Mouse (Mus musculus) embryonic fibroblast, embryonic 13.5 days (primary cell): ENCODE data around the gene Bfsp2. TPM values are rescaled to one million over a fixed set of nuclear protein-coding genes. Genes with fewer than 3 reads are reported as not detected.

Source experiments
- H3K27ac ChIP-seq: 2 replicates; pipeline ENCODE4 v1.5.1; 2012; ENCODE audit warnings: low read length, control low read depth, inconsistent platforms; ENCODE audit not compliant: insufficient read depth
- H3K4me1 ChIP-seq: 2 replicates; pipeline ENCODE4 v1.6.1; 2011; ENCODE audit warnings: low read length; ENCODE audit not compliant: control insufficient read depth, insufficient read depth
- H3K4me3 ChIP-seq: 2 replicates; pipeline ENCODE4 v1.5.1; 2011; ENCODE audit warnings: mild to moderate bottlenecking, control low read depth, low read length; ENCODE audit not compliant: insufficient read depth
- CTCF ChIP-seq: IDR thresholded peaks from 2 replicates; pipeline ENCODE4 v1.5.1; 2011; ENCODE audit warnings: mild to moderate bottlenecking, control low read depth, low read length, moderate library complexity, borderline replicate concordance; ENCODE audit not compliant: insufficient read depth
- POLR2A ChIP-seq: IDR thresholded peaks from 2 replicates; pipeline ENCODE4 v1.6.1; 2011; ENCODE audit warnings: low read depth, mild to moderate bottlenecking, control low read depth, low read length, moderate library complexity
- polyA plus RNA-seq: library from polyadenylated mRNA; stranded (reverse); fragments of >200 nt; gene quantifications from 2 replicates; pipeline ENCODE4 v1.2.4, GENCODE M21; 2011; ENCODE audit warnings: low read depth; ENCODE audit not compliant: missing spikeins, insufficient read length

Gene Bfsp2
- polyA plus RNA-seq, 1 experiment = not detected

- Histone ChIP-seq H3K4me1 (no peaks in the 10 kb centered on the region), H3K27ac (no peak overlapping the region), H3K4me3 (no peak overlapping the region)
- TF ChIP-seq CTCF (no peak), POLR2A (no peak)
Observed at GRCm38 (mm10) chr9:103465711-103466220, 14.5 kb downstream of the Bfsp2 start.

- Histone ChIP-seq H3K4me3 (no peak overlapping the region), H3K4me1 (no peaks in the 10 kb centered on the region), H3K27ac (no peak overlapping the region)
- TF ChIP-seq POLR2A (no peak), CTCF (no peak)
Observed at GRCm38 (mm10) chr9:103465293-103465692, 14.9 kb downstream of the Bfsp2 start.

- H3K27ac ChIP-seq = no peak overlapping the region
- no peak for TF ChIP-seq POLR2A
- TF ChIP-seq CTCF = no peak
- no peak overlapping the region for H3K4me3 ChIP-seq
- no peaks in the 10 kb centered on the region for H3K4me1 ChIP-seq
Observed at GRCm38 (mm10) chr9:103463833-103464232, 16.4 kb downstream of the Bfsp2 start.

- Histone ChIP-seq H3K4me3 (no peak overlapping the region), H3K27ac (no peak overlapping the region), H3K4me1 (no peaks in the 10 kb centered on the region)
- TF ChIP-seq POLR2A = no peak
- TF ChIP-seq CTCF = no peak
Observed at GRCm38 (mm10) chr9:103459839-103460238, 20.4 kb downstream of the Bfsp2 start.

- Histone ChIP-seq H3K27ac (no peak overlapping the region), H3K4me3 (no peak overlapping the region), H3K4me1 (no peaks in the 10 kb centered on the region)
- TF ChIP-seq CTCF (no peak), POLR2A (no peak)
Observed at GRCm38 (mm10) chr9:103459307-103459706, 20.9 kb downstream of the Bfsp2 start.

GRCm38 (mm10) chr9:103449651-103450050 lies 30.6 kb downstream of the Bfsp2 start:
- Histone ChIP-seq H3K27ac (no peak overlapping the region), H3K4me3 (no peak overlapping the region), H3K4me1 (no peaks in the 10 kb centered on the region)
- no peak for TF ChIP-seq POLR2A
- TF ChIP-seq CTCF = no peak

GRCm38 (mm10) chr9:103449092-103449491 lies 31.1 kb downstream of the Bfsp2 start:
- Histone ChIP-seq H3K4me3 (no peak overlapping the region), H3K4me1 (no peaks in the 10 kb centered on the region), H3K27ac (no peak overlapping the region)
- TF ChIP-seq POLR2A (no peak), CTCF (no peak)

GRCm38 (mm10) chr9:103444656-103445055 lies 35.6 kb downstream of the Bfsp2 start:
- no peak for TF ChIP-seq CTCF
- TF ChIP-seq POLR2A = no peak
- no peak overlapping the region for H3K4me3 ChIP-seq
- H3K4me1 ChIP-seq = 0 out of 2 replicates have a peak, but pooled peaks cover 2% of the 10 kb centered on the region
- H3K27ac ChIP-seq = no peak overlapping the region

GRCm38 (mm10) chr9:103443824-103444185 lies 36.4 kb downstream of the Bfsp2 start:
- Histone ChIP-seq H3K27ac (no peak overlapping the region), H3K4me1 (0 out of 2 replicates have a peak, but pooled peaks cover 2% of the 10 kb centered on the region), H3K4me3 (no peak overlapping the region)
- TF ChIP-seq POLR2A (no peak), CTCF (no peak)

GRCm38 (mm10) chr9:103443121-103443823 lies 36.9 kb downstream of the Bfsp2 start:
- H3K4me1 ChIP-seq = 0 out of 2 replicates have a peak, but pooled peaks cover 2% of the 10 kb centered on the region
- no peak overlapping the region for H3K27ac ChIP-seq
- H3K4me3 ChIP-seq = no peak overlapping the region
- no peak for TF ChIP-seq CTCF
- no peak for TF ChIP-seq POLR2A
